Mouse (Mus musculus): ENCODE data around the gene Kazald1.
A peak's percentile ranks its signal among the peaks of the same experiment; 100 is the strongest.

Kazald1 gene

GRCm38 (mm10) chr19:45048644-45049365 is 26.2 kb upstream of the Kazald1 start:
- no peak for DNase-seq

GRCm38 (mm10) chr19:45049523-45049922 is 25.5 kb upstream of the Kazald1 start:
- no peak for DNase-seq

- DNase-seq: no peak
These were observed 21.6 kb upstream of the Kazald1 start for GRCm38 (mm10) chr19:45053451-45053850.

GRCm38 (mm10) chr19:45054892-45055690 is 19.9 kb upstream of the Kazald1 start:
- DNase-seq: no peak

- no peak for DNase-seq
These were observed 18.7 kb upstream of the Kazald1 start for GRCm38 (mm10) chr19:45056364-45056763.

- DNase-seq: no peak
These were observed 17.9 kb upstream of the Kazald1 start for GRCm38 (mm10) chr19:45056908-45057698.

- DNase-seq: no peak
These were observed 17.3 kb upstream of the Kazald1 start for GRCm38 (mm10) chr19:45057724-45058112.

- peak; percentile 96 for DNase-seq
These were observed 16.8 kb upstream of the Kazald1 start for GRCm38 (mm10) chr19:45058113-45058839.

GRCm38 (mm10) chr19:45058841-45059240 is 16.2 kb upstream of the Kazald1 start:
- no peak for DNase-seq

- peak; percentile 36 for DNase-seq
These were observed 11.3 kb upstream of the Kazald1 start for GRCm38 (mm10) chr19:45063565-45064292.

- DNase-seq: no peak
These were observed 9.8 kb upstream of the Kazald1 start for GRCm38 (mm10) chr19:45065226-45065625.

- DNase-seq: no peak
These were observed 7.9 kb upstream of the Kazald1 start for GRCm38 (mm10) chr19:45067170-45067569.

GRCm38 (mm10) chr19:45067758-45068510 is 7.1 kb upstream of the Kazald1 start:
- no peak for DNase-seq

GRCm38 (mm10) chr19:45073871-45074542 is 1.0 kb upstream of the Kazald1 start:
- DNase-seq: peak; percentile 52

- no peak for DNase-seq
These were observed 438 bp downstream of the Kazald1 start for GRCm38 (mm10) chr19:45075323-45076035.

- no peak for DNase-seq
These were observed 1.1 kb downstream of the Kazald1 start for GRCm38 (mm10) chr19:45076036-45076575.

GRCm38 (mm10) chr19:45076586-45077510 is 1.8 kb downstream of the Kazald1 start:
- DNase-seq: peak; percentile 49

Measured in kidney, adult 11 months (tissue).